Comparison of ENCODE assay signal across 8 mouse cellular contexts in genomic region chr15:79927637-79928122, GRCm38 (mm10). TPM values are rescaled to one million over a fixed set of nuclear protein-coding genes. Genes with fewer than 3 reads are reported as not detected.
DNase-seq lines count a peak whose midpoint lies in the region; ATAC-seq lines count a peak whose summit lies in the region.

No protein-coding gene starts in this region.

- H3K4me2 ChIP-seq in embryonic facial prominence, embryonic 12.5 days (replicated peaks): peak overlapping the region; percentile 73
- H3K4me2 ChIP-seq in midbrain, embryonic 12.5 days (replicated peaks): peak overlapping the region; percentile 70

- peak; percentile 68; the same call in 1 of the 2 replicates for ATAC-seq in embryonic facial prominence, embryonic 12.5 days (ENCODE audit: insufficient number of reproducible peaks, insufficient read depth, low FRiP score, low TSS enrichment)
- ATAC-seq in midbrain, embryonic 12.5 days (ENCODE audit: low FRiP score, low read depth): peak; percentile 77

- under 1% methylated on average over 29 of the region's 29 CpGs for WGBS in embryonic facial prominence, embryonic 12.5 days
- WGBS in limb, embryonic 10.5 days: under 1% methylated on average over 29 of the region's 29 CpGs
- WGBS in midbrain, embryonic 12.5 days: under 1% methylated on average over 29 of the region's 29 CpGs

- peak overlapping the region; percentile 58 for H3K4me3 ChIP-seq in embryonic facial prominence, embryonic 12.5 days
- H3K4me3 ChIP-seq in limb, embryonic 10.5 days: peak overlapping the region; percentile 67
- H3K4me3 ChIP-seq in midbrain, embryonic 12.5 days: peak overlapping the region; percentile 50

- DNase-seq in adrenal gland, postnatal 25 days: peak; percentile 96
- DNase-seq in heart, adult 11 months: peak; percentile 100
- peak; percentile 98 for DNase-seq in kidney, adult 18-20 months
- peak; percentile 89 for DNase-seq in limb, embryonic 10.5 days (ENCODE audit: low spot score)
- DNase-seq in skeletal muscle tissue, adult 2 months (ENCODE audit: low read depth, low spot score): peak; percentile 95
- DNase-seq in MN1 (ENCODE audit: low spot score): no peak

- peaks cover 24% of the 10 kb centered on the region for H3K27me3 ChIP-seq in embryonic facial prominence, embryonic 12.5 days
- peaks cover 45% of the 10 kb centered on the region for H3K27me3 ChIP-seq in limb, embryonic 10.5 days (ENCODE audit: low read depth, poor library complexity, severe bottlenecking)
- H3K27me3 ChIP-seq in midbrain, embryonic 12.5 days: peaks cover 34% of the 10 kb centered on the region

- 0 out of 2 replicates have a peak overlapping the region, but pooled peaks have one; percentile 31 for H3K27ac ChIP-seq in embryonic facial prominence, embryonic 12.5 days
- peak overlapping the region; percentile 76 for H3K27ac ChIP-seq in limb, embryonic 10.5 days
- no peak overlapping the region for H3K27ac ChIP-seq in midbrain, embryonic 12.5 days (replicated peaks)

- no peaks in the 10 kb centered on the region for H3K9me3 ChIP-seq in embryonic facial prominence, embryonic 12.5 days
- H3K9me3 ChIP-seq in limb, embryonic 10.5 days (replicated peaks): no peaks in the 10 kb centered on the region
- H3K9me3 ChIP-seq in midbrain, embryonic 12.5 days: no peaks in the 10 kb centered on the region

- peaks cover 10% of the 10 kb centered on the region; the same call in 1 of the 2 replicates for H3K4me1 ChIP-seq in embryonic facial prominence, embryonic 12.5 days
- H3K4me1 ChIP-seq in limb, embryonic 10.5 days: peaks cover 31% of the 10 kb centered on the region
- H3K4me1 ChIP-seq in midbrain, embryonic 12.5 days: peaks cover 20% of the 10 kb centered on the region

- H3K9ac ChIP-seq in embryonic facial prominence, embryonic 12.5 days: peak overlapping the region; percentile 51
- peak overlapping the region; percentile 49 for H3K9ac ChIP-seq in midbrain, embryonic 12.5 days (replicated peaks)

- no peaks in the 10 kb centered on the region for H3K36me3 ChIP-seq in embryonic facial prominence, embryonic 12.5 days
- H3K36me3 ChIP-seq in limb, embryonic 10.5 days: no peaks in the 10 kb centered on the region
- no peaks in the 10 kb centered on the region for H3K36me3 ChIP-seq in midbrain, embryonic 12.5 days

RNA-seq across cellular contexts. Expression of gene Apobec3, which starts 36.2 kb away (rescaled TPM):
- 17.5 and 25.0 TPM in 2 replicates for total RNA-seq in adrenal gland, postnatal 25 days (2021)
- 8.4 and 10.0 TPM in 2 replicates for polyA plus RNA-seq in embryonic facial prominence, embryonic 12.5 days (2016; fragmentation: Nextera tagmentation; extraction: Ambion mirVana)
- polyA plus RNA-seq in limb, embryonic 10.5 days (2016; fragmentation: Nextera tagmentation; extraction: Ambion mirVana): 5.9 and 9.4 TPM in 2 replicates
- 5.1 and 6.9 TPM in 2 replicates for polyA plus RNA-seq in midbrain, embryonic 12.5 days (2016; fragmentation: Nextera tagmentation; extraction: Ambion mirVana)

RNA-seq across cellular contexts. Expression of gene Cbx7, which starts 43.2 kb away (rescaled TPM):
- 15.7 and 22.4 TPM in 2 replicates for total RNA-seq in adrenal gland, postnatal 25 days (2021)
- 1.9 and 3.2 TPM in 2 replicates for polyA plus RNA-seq in embryonic facial prominence, embryonic 12.5 days (2016; fragmentation: Nextera tagmentation; extraction: Ambion mirVana)
- 1.1 and 1.3 TPM in 2 replicates for polyA plus RNA-seq in limb, embryonic 10.5 days (2016; fragmentation: Nextera tagmentation; extraction: Ambion mirVana)
- 4.2 and 5.6 TPM in 2 replicates for polyA plus RNA-seq in midbrain, embryonic 12.5 days (2016; fragmentation: Nextera tagmentation; extraction: Ambion mirVana)
